Mouse (Mus musculus) stomach, postnatal 0 days (tissue): ENCODE measurements at regions not wholly inside any gene's neighbourhood (a gene's known extent, or its start where the extent isn't known, plus 50 kb on each side); places are given as distances from the start of the nearest gene placed in this dataset.

Experiments
- ATAC-seq: fragments of 200-750 bp; cut with Nextera tagmentation; 2 replicates; pipeline ENCODE4 v1.8.0; 2017; ENCODE audit not compliant: low FRiP score, low TSS enrichment
- DNase-seq: peaks from one replicate; pipeline ENCODE4 v3.0.0-alpha.2; 2016; ENCODE audit warnings: low spot score
- H3K27ac ChIP-seq: fragments of 300-500 bp; sonication (generic); replicated peaks from 2 replicates; pipeline ENCODE4 v1.5.1; 2014; ENCODE audit warnings: mild to moderate bottlenecking, control low read depth
- H3K27me3 ChIP-seq: fragments of 300-500 bp; sonication (generic); 2 replicates; pipeline ENCODE4 v1.6.1; 2014; ENCODE audit warnings: low read length; ENCODE audit not compliant: control insufficient read depth, insufficient read depth
- H3K36me3 ChIP-seq: fragments of 300-500 bp; sonication (generic); 2 replicates; pipeline ENCODE4 v1.6.1; 2014; ENCODE audit warnings: low read length, mixed read lengths; ENCODE audit not compliant: control insufficient read depth, insufficient read depth
- H3K4me1 ChIP-seq: fragments of 300-500 bp; sonication (generic); replicated peaks from 2 replicates; pipeline ENCODE4 v1.6.1; 2014; ENCODE audit warnings: antibody characterized with exemption; ENCODE audit not compliant: control insufficient read depth, insufficient read depth
- H3K4me2 ChIP-seq: fragments of 300-500 bp; sonication (generic); replicated peaks from 2 replicates; pipeline ENCODE4 v1.6.1; 2014; ENCODE audit warnings: low read depth, mild to moderate bottlenecking, control low read depth, moderate library complexity
- H3K4me3 ChIP-seq: fragments of 300-500 bp; sonication (generic); 2 replicates; pipeline ENCODE4 v1.5.1; 2014; ENCODE audit warnings: low read depth, low read length, control low read depth
- H3K9ac ChIP-seq: fragments of 300-500 bp; sonication (generic); 2 replicates; pipeline ENCODE4 v1.6.1; 2014; ENCODE audit warnings: mild to moderate bottlenecking, low read length, control low read depth, mixed read lengths
- H3K9me3 ChIP-seq: fragments of 300-500 bp; sonication (generic); 2 replicates; pipeline ENCODE4 v1.6.1; 2016; ENCODE audit warnings: low read length; ENCODE audit not compliant: control insufficient read depth
- CTCF ChIP-seq: IDR thresholded peaks from 2 replicates; pipeline ENCODE4 v1.5.1; 2016; ENCODE audit warnings: antibody characterized with exemption, low read depth, mild to moderate bottlenecking, moderate library complexity
- EP300 ChIP-seq: optimal IDR thresholded peaks from 2 replicates; pipeline ENCODE3; 2016; ENCODE audit warnings: antibody characterized with exemption
- WGBS: fragments of 180-500 bp; shearing (Covaris S2); extraction: QIAGEN DNeasy Blood & Tissue Kit; methylation state at CpG from one replicate; pipeline ENCODE4 v1.1.7; 2014; 5-methylcytosine and 5-hydroxymethylcytosine counted together

- H3K27me3 ChIP-seq, result no peaks in the 10 kb centered on the region
- H3K9me3 ChIP-seq, result no peaks in the 10 kb centered on the region
- ATAC-seq, result no peak
- no peak overlapping the region for H3K9ac ChIP-seq
- TF ChIP-seq EP300 (no peak), CTCF (no peak)
- no peak overlapping the region for H3K27ac ChIP-seq
- H3K36me3 ChIP-seq, result no peaks in the 10 kb centered on the region
- 68% methylated on average over 6 of the region's 6 CpGs for WGBS
- H3K4me3 ChIP-seq, result no peak overlapping the region
- H3K4me2 ChIP-seq, result no peak overlapping the region
- DNase-seq, result no peak
- no peaks in the 10 kb centered on the region for H3K4me1 ChIP-seq
These were observed 358.1 kb upstream of the Satb1 start for GRCm38 (mm10) chr17:52191064-52191682.

DNA sequence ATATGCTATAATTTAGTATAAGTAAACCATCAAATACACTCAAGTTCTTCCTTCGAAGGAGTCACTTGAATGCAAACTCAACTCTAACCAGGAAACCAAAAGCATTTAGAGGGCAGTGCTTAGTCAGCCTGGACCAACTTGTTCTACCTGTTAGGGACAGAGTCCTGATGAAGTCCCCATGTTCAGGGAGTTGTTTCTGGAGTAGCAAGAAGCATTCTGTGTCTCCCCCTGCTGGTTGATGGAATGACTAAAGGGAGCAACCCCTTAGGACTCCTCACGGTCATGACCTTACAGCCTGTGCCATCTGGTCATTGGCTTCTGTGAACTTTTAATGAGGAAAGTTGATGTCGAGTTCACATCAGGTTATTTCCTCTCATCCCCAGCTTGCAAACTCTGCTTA, 349.6 kb upstream of the Satb1 start:
- Histone ChIP-seq H3K4me2 (no peak overlapping the region), H3K9ac (no peak overlapping the region), H3K4me1 (no peaks in the 10 kb centered on the region), H3K4me3 (no peak overlapping the region), H3K27me3 (no peaks in the 10 kb centered on the region), H3K27ac (no peak overlapping the region), H3K9me3 (no peaks in the 10 kb centered on the region), H3K36me3 (no peaks in the 10 kb centered on the region)
- WGBS, result 36% methylated on average over 3 of the region's 3 CpGs
- ATAC-seq (no peak), DNase-seq (peak; percentile 14)
- TF ChIP-seq EP300, result no peak
- peak; percentile 72 for TF ChIP-seq CTCF

GRCm38 (mm10) chr17:52177996-52178395, 344.9 kb upstream of the Satb1 start:
- Histone ChIP-seq H3K4me3 (no peak overlapping the region), H3K27me3 (no peaks in the 10 kb centered on the region), H3K4me2 (no peak overlapping the region), H3K27ac (no peak overlapping the region), H3K4me1 (no peaks in the 10 kb centered on the region), H3K36me3 (no peaks in the 10 kb centered on the region), H3K9me3 (no peaks in the 10 kb centered on the region), H3K9ac (no peak overlapping the region)
- TF ChIP-seq CTCF (no peak), EP300 (no peak)
- ATAC-seq, result no peak
- 81% methylated on average over 2 of the region's 2 CpGs for WGBS
- DNase-seq, result no peak

GRCm38 (mm10) chr17:52168076-52168838, 335.2 kb upstream of the Satb1 start:
- DNase-seq, result no peak
- TF ChIP-seq CTCF, result no peak
- no peak for TF ChIP-seq EP300
- Histone ChIP-seq H3K27me3 (no peaks in the 10 kb centered on the region), H3K4me1 (no peaks in the 10 kb centered on the region), H3K27ac (no peak overlapping the region), H3K4me3 (no peak overlapping the region), H3K4me2 (no peak overlapping the region), H3K9me3 (no peaks in the 10 kb centered on the region), H3K36me3 (no peaks in the 10 kb centered on the region), H3K9ac (no peak overlapping the region)
- ATAC-seq, result no peak
- WGBS, result 73% methylated on average over 10 of the region's 10 CpGs

DNA sequence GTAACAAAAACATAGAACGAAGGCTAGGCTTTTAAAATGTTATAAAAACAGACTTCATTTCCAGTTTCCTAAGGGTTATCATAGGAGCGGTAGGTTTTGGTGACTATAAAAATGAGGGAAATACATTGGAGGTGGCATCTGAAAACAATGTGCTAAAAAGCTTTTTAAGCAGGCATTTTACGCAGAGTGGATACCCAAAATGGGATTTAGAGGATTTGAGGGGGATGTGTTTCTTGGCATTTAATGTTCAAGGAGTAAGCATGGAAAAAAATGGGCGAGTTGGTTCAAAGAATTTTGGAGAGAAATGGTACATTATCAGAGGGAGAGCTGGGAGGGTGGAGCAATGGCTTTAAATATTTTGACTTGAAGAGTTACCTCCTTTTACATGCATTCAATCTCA, 334.6 kb upstream of the Satb1 start:
- no peak overlapping the region for H3K9ac ChIP-seq
- H3K4me3 ChIP-seq, result no peak overlapping the region
- 79% methylated on average over 4 of the region's 4 CpGs for WGBS
- no peak for ATAC-seq
- H3K27ac ChIP-seq, result no peak overlapping the region
- no peaks in the 10 kb centered on the region for H3K27me3 ChIP-seq
- no peak for TF ChIP-seq EP300
- no peak for TF ChIP-seq CTCF
- H3K4me1 ChIP-seq, result no peaks in the 10 kb centered on the region
- DNase-seq, result no peak
- H3K9me3 ChIP-seq, result no peaks in the 10 kb centered on the region
- no peaks in the 10 kb centered on the region for H3K36me3 ChIP-seq
- no peak overlapping the region for H3K4me2 ChIP-seq

DNA sequence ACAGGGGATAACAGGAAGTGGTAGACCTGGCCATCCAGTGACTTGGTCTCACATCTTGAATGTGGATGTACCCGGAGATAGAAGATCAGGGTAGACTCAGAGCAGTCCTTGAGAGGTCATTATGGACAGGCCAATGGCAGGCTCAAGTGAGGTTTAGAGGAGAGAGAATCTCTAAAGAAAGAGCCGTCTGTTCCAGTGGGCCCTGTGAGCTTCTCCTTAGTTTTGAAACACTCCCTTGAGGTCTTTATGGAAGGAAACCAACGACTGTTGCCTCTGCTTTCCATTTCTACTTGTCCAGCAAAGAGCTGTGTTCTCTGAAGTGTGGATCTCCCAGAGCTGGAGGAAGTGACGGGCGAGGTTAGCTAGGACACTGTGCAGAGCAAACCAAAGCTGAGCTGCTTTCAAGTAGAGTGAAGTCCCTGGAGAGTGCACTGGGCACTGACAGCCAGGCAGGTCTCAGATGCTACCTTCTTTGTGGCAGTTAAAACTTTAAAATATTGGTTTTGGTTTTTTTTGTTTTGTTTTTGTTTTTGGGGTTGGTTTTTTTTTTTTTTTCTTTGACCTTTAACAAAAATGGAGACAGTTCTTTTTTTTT, 332.9 kb upstream of the Satb1 start:
- H3K4me2 ChIP-seq, result no peak overlapping the region
- no peak overlapping the region for H3K9ac ChIP-seq
- no peaks in the 10 kb centered on the region for H3K4me1 ChIP-seq
- H3K36me3 ChIP-seq, result no peaks in the 10 kb centered on the region
- no peak overlapping the region for H3K4me3 ChIP-seq
- TF ChIP-seq CTCF (no peak), EP300 (no peak)
- no peak overlapping the region for H3K27ac ChIP-seq
- 79% methylated on average over 5 of the region's 5 CpGs for WGBS
- ATAC-seq (no peak), DNase-seq (no peak)
- no peaks in the 10 kb centered on the region for H3K9me3 ChIP-seq
- H3K27me3 ChIP-seq, result no peaks in the 10 kb centered on the region
